Mouse (Mus musculus) thymus, adult 2 months (tissue): Measurements from ENCODE around the gene Aco2.

Experiments
- CTCF ChIP-seq: fragments of 200-500 bp; IDR thresholded peaks from 2 replicates; pipeline ENCODE4 v1.5.1; 2012; ENCODE audit warnings: mild to moderate bottlenecking, control low read depth, low read length, moderate library complexity, borderline replicate concordance; ENCODE audit not compliant: control insufficient read depth, poor library complexity, insufficient read depth; ENCODE audit errors: extremely low read depth
- POLR2A ChIP-seq: fragments of 200-500 bp; IDR thresholded peaks from 2 replicates; pipeline ENCODE4 v1.6.1; 2012; ENCODE audit warnings: mild to moderate bottlenecking, low read length, control low read depth, moderate library complexity; ENCODE audit not compliant: control insufficient read depth, poor library complexity, insufficient read depth; ENCODE audit errors: extremely low read depth

- TF ChIP-seq CTCF (no peak), POLR2A (no peak)
Measured at GRCm38 (mm10) chr15:81937098-81937972, 65.2 kb downstream of the Aco2 start.
